Mouse (Mus musculus): ENCODE measurements around the gene Proca1.

Proca1 gene

DNA sequence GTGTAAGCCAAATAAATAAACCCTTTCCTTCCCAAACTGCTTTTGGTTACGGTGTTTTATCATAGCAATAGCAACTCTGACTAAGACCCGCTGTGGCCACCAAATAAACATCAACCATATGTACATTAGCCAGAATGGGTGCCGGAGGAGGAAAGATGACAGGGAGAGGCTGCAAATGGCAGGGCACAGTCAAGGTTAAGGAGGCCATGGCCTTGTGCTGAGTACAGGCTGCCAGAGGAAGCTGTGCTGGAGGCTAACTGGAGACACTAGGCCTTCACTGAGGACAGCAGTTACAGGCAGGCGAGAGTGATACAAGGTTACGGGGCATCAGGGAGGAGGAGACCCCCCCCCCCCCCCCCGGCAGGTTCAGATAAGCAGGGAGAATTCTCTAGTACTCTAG is 16.7 kb downstream of the Proca1 start:
- ATAC-seq (ENCODE audit: insufficient number of reproducible peaks, low FRiP score, low TSS enrichment) = no peak

DNA sequence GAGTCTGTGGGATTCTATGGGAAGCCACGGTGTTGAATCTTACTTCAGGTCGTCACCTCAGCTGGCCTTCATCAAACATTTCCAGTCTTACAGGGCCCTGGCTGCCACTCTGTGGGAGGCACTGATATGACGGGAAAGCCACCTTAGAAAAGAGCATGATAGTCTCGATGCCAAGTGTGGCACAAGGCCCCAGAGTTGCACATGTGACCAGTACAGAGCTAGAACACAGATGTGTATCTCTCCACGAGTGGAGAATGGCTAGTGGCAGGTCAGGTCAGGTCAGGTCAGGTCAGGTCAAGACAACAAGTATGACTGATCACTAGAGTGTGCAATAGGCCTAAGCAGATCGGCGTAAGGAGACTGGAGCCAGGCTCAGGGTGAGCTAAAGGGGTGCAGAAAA is 17.4 kb downstream of the Proca1 start:
- no peak for ATAC-seq (ENCODE audit: insufficient number of reproducible peaks, low FRiP score, low TSS enrichment)

DNA sequence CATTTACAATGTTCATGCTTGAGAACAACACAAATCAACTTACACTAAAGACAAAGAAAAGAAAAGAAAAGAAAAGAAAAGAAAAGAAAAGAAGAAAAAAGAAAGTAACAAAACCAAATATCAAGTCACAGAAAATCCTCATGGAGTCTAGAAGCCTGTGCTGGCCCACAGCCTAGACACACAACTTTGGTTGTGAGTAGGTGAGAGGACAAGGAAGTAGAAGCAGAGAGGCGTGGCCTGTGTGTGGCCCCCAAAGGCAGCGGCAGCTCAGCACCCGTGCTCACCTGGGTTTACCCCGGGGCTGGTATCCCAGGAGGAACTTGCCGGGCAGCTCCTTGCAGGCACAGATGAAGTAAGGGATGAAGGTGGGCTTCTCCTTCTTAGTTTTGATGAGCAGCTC is 18.3 kb downstream of the Proca1 start:
- no peak for ATAC-seq (ENCODE audit: insufficient number of reproducible peaks, low FRiP score, low TSS enrichment)

DNA sequence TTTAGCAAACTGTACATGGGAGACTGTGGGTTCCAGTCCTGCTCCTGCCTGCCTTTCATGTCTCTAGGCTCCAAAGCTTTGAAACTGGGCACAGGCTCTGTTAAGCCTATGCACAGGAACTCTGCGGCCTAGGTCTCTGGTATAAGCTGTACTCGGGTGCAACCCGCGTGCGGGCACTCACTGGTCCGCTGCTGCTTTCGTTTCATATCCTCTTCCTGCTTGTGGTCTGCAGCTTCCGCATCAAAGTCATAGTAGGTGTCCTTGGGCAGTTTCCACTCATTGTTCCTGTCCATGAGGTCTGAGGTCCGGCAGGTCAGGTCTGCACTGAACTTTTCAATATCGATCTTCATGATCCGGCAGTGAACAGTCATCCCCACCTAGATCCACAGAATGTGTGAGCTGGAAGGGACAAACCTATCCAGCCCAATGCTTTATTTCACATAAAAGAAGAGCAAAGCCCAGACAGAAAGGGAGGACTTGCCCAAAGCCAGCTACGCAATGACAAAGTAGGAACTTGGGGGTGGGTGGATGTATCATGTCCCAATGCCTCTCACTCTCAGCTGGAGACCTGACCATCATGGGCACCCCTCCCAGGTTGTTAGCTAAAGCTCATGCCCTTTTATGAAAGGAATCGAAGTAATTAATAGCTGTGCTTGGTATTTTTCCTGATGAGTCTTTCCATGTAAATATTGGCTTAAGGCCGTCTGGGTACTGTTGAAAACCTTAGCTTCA is 20.1 kb downstream of the Proca1 start:
- no peak for ATAC-seq (ENCODE audit: insufficient number of reproducible peaks, low FRiP score, low TSS enrichment)

DNA sequence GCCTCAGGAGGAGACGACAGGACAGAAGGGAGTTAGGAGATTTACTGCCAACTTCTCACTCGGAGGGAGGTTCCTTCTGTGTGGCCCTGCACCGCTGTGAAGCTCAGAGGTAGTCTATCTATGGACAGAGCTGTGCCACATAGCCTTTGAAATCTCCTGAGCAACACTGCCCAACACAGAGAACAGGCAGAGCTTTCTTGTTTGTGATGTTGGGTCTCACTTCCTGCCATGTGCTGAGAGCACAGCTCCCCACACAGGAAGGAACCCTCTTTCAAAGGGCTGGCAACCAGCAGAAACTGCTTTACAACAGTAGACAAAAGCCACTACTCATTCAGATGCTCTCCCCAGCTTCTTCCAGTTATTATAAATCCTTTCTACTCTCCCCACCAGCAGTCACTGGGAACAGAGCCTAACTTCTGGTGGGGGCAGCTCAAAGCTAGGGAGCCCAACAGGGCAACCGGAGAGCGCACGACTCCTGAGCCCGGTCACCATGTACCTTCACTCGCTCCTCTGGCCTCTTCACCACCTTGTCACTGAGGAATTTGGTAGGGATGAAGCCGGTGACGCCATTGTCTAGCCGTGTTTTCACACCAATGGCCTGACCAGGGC is 22.6 kb downstream of the Proca1 start:
- no peak for ATAC-seq (ENCODE audit: insufficient number of reproducible peaks, low FRiP score, low TSS enrichment)

DNA sequence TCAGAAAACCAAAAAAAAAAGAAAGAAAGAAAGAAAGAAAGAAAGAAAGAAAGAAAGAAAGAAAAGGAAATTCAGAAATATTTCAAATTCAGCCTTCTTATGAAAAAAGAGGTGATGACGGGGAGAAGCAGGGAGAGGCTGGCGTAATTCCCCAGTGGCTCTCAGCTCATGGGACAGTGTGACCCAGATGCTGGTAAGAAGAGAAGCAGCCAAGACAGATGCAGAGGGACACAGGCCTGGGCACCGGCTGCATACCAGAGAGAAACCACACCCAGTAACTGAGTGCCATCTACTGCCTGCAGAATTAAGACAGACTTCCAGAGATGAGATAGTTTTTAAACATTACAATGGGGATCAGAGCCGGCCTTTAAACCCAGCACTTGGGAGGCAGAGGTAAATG is 30.4 kb downstream of the Proca1 start:
- no peak for ATAC-seq (ENCODE audit: insufficient number of reproducible peaks, low FRiP score, low TSS enrichment)

DNA sequence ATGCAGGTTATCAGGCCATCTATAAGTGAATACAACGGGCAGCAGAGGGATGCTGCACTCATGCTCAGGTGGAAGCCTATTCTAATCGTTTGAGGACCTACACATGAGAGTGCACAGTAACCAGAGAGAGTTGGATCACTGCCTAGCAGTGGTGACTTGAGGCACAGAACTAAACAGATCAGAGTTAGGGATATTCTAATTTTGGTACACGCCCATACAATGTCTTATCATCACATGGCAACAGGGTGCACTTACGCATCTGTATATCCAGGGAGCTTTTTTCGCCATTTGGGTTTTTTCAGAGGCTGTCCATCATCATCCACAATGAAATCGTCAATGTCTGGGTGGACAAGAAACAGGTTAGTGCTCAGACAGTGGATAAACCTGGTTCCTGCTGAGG is 38.3 kb downstream of the Proca1 start:
- no peak for ATAC-seq (ENCODE audit: insufficient number of reproducible peaks, low FRiP score, low TSS enrichment)

DNA sequence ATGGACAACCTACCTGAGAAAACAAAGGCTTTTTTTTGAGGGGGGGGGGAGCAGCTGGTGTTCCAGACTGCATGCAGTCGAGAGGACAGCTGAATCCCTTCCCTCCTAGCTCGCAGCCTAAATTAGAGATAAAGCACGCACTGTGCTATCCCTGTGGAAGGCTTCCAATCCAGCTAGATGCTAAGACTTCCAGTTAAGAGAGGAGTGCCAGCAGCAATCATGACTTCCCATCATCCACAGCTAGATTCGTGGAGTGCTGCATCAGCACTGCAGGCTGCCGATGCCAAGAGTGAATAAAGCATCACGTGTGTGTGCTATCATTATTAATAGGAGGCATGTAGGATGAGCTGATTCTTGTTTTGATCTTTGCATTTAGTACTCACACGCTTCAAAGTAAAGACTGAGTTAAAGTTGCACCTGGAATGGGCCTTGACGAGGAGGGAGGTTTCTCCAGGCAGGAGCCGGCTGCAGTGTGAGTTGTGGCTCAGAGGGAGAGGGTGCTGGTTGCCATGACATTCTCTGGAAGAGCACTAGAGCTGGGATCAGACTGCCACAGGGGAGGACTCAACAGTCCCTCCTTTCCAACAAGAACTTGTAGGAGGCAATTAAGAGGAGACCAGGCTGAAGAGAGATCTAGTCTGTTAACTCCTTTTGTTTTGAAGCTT is 47.1 kb downstream of the Proca1 start:
- ATAC-seq (ENCODE audit: insufficient number of reproducible peaks, low FRiP score, low TSS enrichment) = no peak

DNA sequence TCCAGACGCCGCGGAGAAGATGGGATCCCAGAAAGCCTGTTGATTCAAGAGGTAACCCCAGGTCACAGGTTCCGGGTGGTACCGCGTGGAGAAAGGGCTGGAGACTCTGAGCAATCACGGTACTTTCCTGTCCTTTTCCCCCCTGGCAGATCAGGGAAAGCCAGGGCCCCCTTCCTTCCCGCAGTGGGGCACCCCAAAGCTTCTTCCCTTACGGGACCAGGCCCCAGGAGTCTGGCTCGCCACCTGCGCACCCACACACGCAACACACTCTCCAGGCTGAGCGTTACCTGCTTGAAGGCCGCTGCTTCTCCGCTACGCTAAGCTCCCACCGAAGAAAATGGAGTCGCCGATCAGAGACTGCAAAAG is 52.1 kb downstream of the Proca1 start:
- peak; percentile 36; the same call in 1 of the 2 replicates for ATAC-seq (ENCODE audit: insufficient number of reproducible peaks, low FRiP score, low TSS enrichment)

DNA sequence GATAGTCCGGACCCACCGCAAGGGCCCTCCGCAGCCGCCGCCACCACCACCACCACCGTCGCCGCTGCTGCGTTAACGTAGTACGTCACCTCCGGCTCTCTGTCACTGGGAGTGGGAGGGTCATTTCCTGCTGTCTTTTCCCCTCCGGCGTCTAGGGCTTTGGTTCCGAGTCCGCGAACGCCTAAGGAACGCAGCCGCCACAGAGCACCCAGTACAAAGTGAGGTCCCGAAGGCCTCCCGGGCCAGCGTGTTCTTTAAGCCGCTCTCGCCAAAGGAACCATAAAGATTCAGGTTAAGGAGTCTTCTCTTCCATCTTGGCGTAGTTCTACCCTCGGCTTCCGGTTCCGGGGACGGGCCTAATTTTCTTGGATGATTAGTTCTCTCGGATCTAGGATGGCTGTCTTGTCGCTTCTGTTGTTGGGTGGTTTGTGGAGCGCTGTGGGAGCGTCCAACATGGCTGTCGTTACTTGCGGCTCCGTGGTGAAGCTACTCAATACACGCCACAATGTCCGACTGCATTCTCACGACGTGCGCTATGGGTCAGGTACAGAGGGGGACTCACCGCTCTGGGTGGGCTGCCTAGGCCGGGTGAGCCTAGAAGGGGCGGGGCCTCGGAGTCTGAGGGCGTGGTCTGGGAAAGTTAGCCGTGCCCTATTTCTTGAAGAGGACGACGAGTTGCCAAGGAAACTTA is 52.6 kb downstream of the Proca1 start, which contains the start of the genes Sdf2 and Supt6:
Sdf2 (plus strand) TSS at position 120 of the 691 bp plus-strand sequence.
Supt6 (minus strand) TSS at position 361 of the 691 bp plus-strand sequence.
- peak; percentile 95 for ATAC-seq (ENCODE audit: insufficient number of reproducible peaks, low FRiP score, low TSS enrichment)

DNA sequence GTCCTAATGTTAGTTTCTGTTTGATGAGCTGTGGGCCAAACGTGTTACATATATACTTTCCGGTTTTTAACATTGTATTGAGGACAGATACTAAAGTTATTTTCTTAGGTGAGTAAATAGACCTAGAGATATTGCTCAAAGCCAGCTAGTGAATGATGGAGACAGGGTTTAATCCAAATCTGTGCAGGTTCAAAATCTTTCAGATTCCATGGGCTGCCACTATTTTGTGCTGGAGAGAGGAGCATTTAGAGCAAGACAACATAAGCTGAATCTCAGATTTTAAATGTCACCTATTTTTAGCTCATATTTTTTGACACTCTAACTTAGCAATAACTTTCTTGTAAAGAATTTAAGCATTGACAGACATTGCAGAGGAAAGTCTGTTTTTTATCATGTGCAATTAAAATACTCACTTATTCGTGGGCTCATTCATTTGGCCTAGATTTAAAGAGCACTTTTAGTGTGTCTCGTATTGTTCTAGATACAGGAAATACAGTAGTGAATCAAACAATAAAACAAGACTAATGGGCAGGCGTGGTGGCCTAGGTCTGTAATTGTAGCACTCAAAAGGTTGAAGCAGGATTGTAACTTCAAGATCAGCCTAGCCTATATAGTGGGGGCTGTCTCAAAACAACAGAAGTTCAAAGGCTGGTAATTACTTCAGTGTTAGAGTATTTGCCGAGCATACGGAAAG is 53.3 kb downstream of the Proca1 start:
- ATAC-seq (ENCODE audit: insufficient number of reproducible peaks, low FRiP score, low TSS enrichment) = no peak

DNA sequence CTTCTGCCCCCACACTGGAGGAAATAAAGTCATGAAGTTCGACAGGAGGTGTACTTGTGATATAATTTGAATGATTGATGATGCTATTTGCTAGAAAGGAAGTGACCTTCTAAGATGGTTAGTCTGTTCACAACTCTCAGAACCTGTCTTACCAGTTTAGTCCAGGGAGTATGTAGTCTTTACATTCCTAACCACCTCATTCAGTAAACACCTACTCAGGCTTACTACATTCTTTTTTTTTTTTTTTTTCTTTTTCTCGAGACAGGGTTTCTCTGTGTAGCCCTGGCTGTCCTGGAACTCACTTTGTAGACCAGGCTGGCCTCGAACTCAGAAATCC is 53.8 kb downstream of the Proca1 start:
- ATAC-seq (ENCODE audit: insufficient number of reproducible peaks, low FRiP score, low TSS enrichment) = no peak

DNA sequence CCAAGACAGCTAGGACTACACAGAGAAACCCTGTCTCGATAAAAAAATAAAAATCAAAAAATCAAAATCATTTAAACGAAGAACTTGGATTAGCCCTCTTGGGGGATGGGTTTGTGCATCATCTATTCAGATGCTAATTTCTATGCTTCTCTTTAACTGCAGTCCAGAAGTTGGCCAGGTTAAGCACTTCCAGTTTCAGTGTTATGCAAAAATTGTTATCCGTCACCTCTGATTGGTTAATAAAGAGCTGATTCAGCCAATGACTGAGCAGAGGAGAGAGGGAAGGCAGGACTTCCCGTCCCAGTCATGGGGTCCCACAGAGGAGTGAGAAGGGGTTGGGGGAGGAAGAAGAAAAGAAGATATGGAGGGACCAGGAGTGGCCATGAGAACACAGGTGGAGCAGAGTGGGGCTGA is 54.5 kb downstream of the Proca1 start:
- no peak for ATAC-seq (ENCODE audit: insufficient number of reproducible peaks, low FRiP score, low TSS enrichment)

Measured in cerebellum, adult (tissue).